ENCODE assay signal across 19 mouse cellular contexts in the genomic region with DNA sequence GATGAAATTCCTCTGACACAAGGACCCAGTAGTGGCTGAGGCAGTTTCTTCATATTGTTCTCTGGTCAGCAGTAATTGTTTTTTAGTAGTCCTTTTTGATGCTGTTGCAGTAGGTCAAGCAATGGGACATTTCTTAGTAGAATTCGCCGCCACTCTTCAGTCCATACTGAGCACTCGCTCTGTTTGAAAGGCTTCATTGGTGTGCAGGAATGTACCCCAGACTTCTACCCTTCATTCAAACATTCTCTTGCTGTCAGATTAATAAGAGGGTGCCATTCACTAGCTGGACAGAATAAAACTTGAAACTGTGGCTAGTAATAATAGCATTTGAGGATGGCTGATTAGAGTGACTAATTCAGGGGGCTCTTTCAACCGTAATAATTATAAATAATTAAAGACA. TPM values are rescaled to one million over a fixed set of nuclear protein-coding genes. Genes with fewer than 3 reads are reported as not detected.
DNase-seq lines count a peak whose midpoint lies in the region; ATAC-seq and TF ChIP-seq lines count a peak whose summit lies in the region.
"Had no signal": no experiment of that assay in that cellular context is flagged by ENCODE, and none has a peak within 500 bp of the region (broad histone marks: within the 10 kb centered on the region; RNA-seq: fewer than 3 reads in every experiment).

No protein-coding gene starts in this region.

- H3K9ac ChIP-seq in forebrain, embryonic 12.5 days: no peak overlapping the region
- no peak overlapping the region for H3K9ac ChIP-seq in forebrain, postnatal 0 days
- H3K9ac ChIP-seq in forebrain, embryonic 15.5 days (replicated peaks): no peak overlapping the region
- H3K9ac ChIP-seq: embryonic facial prominence, embryonic 12.5 days; hindbrain, embryonic 14.5 days; intestine, embryonic 15.5 days had no signal

- peak; percentile 78 for ATAC-seq in forebrain, embryonic 12.5 days (ENCODE audit: low FRiP score)
- ATAC-seq in forebrain, postnatal 0 days: no peak
- ATAC-seq in forebrain, embryonic 15.5 days (replicated peaks): peak; percentile 69
- ATAC-seq: intestine, embryonic 15.5 days had no signal

- H3K4me2 ChIP-seq in forebrain, embryonic 12.5 days: no peak overlapping the region
- H3K4me2 ChIP-seq in forebrain, postnatal 0 days (ENCODE audit: low read depth): no peak overlapping the region
- no peak overlapping the region for H3K4me2 ChIP-seq in forebrain, embryonic 15.5 days (replicated peaks)
- H3K4me2 ChIP-seq: embryonic facial prominence, embryonic 12.5 days; hindbrain, embryonic 14.5 days; intestine, embryonic 15.5 days had no signal

- peaks cover 4% of the 10 kb centered on the region; the same call in 1 of the 2 replicates for H3K36me3 ChIP-seq in forebrain, embryonic 12.5 days (replicated peaks)
- 0 out of 2 replicates have a peak, but pooled peaks cover 3% of the 10 kb centered on the region for H3K36me3 ChIP-seq in forebrain, postnatal 0 days (ENCODE audit: insufficient read depth)
- H3K36me3 ChIP-seq in forebrain, embryonic 15.5 days: no peaks in the 10 kb centered on the region; the same call in 1 of the 2 replicates
- H3K36me3 ChIP-seq: intestine, embryonic 15.5 days had no signal

- DNase-seq in forebrain, postnatal 0 days: no peak
- peak; percentile 38 for DNase-seq in retina, embryonic 14.5 days (ENCODE audit: low spot score)
- DNase-seq in retina, postnatal 1 day: no peak
- no peak for DNase-seq in lung, adult 18-20 months
- DNase-seq: adrenal gland, adult 2 months; adrenal gland, postnatal 25 days; cerebellum, adult 2 months; cerebellum, postnatal 10 days; gastrocnemius, postnatal 10 days; heart, adult 18-20 months; heart, postnatal 10 days; heart, postnatal 4 days had no signal

- WGBS in forebrain, embryonic 12.5 days: 14% methylated on average over 4 of the region's 4 CpGs
- WGBS in forebrain, postnatal 0 days: 36% methylated on average over 4 of the region's 4 CpGs
- 25% methylated on average over 4 of the region's 4 CpGs for WGBS in forebrain, embryonic 15.5 days

- no peaks in the 10 kb centered on the region for H3K9me3 ChIP-seq in forebrain, embryonic 12.5 days
- no peaks in the 10 kb centered on the region for H3K9me3 ChIP-seq in forebrain, postnatal 0 days (ENCODE audit: low read length)
- no peaks in the 10 kb centered on the region for H3K9me3 ChIP-seq in forebrain, embryonic 15.5 days
- H3K9me3 ChIP-seq: embryonic facial prominence, embryonic 12.5 days; heart, embryonic 10.5 days; intestine, embryonic 15.5 days had no signal

- no peak overlapping the region for H3K27ac ChIP-seq in forebrain, embryonic 12.5 days
- no peak overlapping the region for H3K27ac ChIP-seq in forebrain, postnatal 0 days (ENCODE audit: low read depth, low read length)
- H3K27ac ChIP-seq in forebrain, embryonic 15.5 days (replicated peaks): no peak overlapping the region
- H3K27ac ChIP-seq: embryonic facial prominence, embryonic 12.5 days; heart, embryonic 10.5 days; hindbrain, embryonic 14.5 days; intestine, embryonic 15.5 days had no signal

- H3K27me3 ChIP-seq in forebrain, embryonic 12.5 days: no peaks in the 10 kb centered on the region
- no peaks in the 10 kb centered on the region for H3K27me3 ChIP-seq in forebrain, postnatal 0 days (ENCODE audit: insufficient read depth, low read length)
- no peaks in the 10 kb centered on the region for H3K27me3 ChIP-seq in forebrain, embryonic 15.5 days
- H3K27me3 ChIP-seq: CH12.LX; embryonic facial prominence, embryonic 12.5 days; intestine, embryonic 15.5 days had no signal

- no peak for TF ChIP-seq CTCF in forebrain, postnatal 0 days (IDR thresholded peaks at IDR 0.05; ENCODE audit: low read depth)

- H3K4me3 ChIP-seq in forebrain, embryonic 12.5 days (replicated peaks): no peak overlapping the region
- H3K4me3 ChIP-seq in forebrain, postnatal 0 days (ENCODE audit: low read depth, low read length): no peak overlapping the region
- no peak overlapping the region for H3K4me3 ChIP-seq in forebrain, embryonic 15.5 days
- H3K4me3 ChIP-seq: embryonic facial prominence, embryonic 12.5 days; heart, embryonic 10.5 days; intestine, embryonic 15.5 days had no signal

- H3K4me1 ChIP-seq in forebrain, embryonic 12.5 days: peaks cover 8% of the 10 kb centered on the region; the same call in 1 of the 2 replicates
- no peaks in the 10 kb centered on the region for H3K4me1 ChIP-seq in forebrain, postnatal 0 days (ENCODE audit: insufficient read depth)
- no peaks in the 10 kb centered on the region; the same call in 1 of the 2 replicates for H3K4me1 ChIP-seq in forebrain, embryonic 15.5 days
- H3K4me1 ChIP-seq: embryonic facial prominence, embryonic 12.5 days; intestine, embryonic 15.5 days had no signal

RNA-seq across cellular contexts. Expression of gene Casd1, which starts 32.5 kb away (rescaled TPM):
- 35.3 and 36.7 TPM in 2 replicates for polyA plus RNA-seq in forebrain, embryonic 12.5 days (2016; fragmentation: Nextera tagmentation; extraction: Ambion mirVana)
- total RNA-seq in forebrain, postnatal 0 days (2014; rRNA removed): 77.9 and 90.3 TPM in 2 replicates
- 27.0 and 38.7 TPM in 2 replicates for polyA plus RNA-seq in forebrain, postnatal 0 days (2015; fragmentation: Nextera tagmentation; extraction: Ambion mirVana)
- 34.1 and 40.3 TPM in 2 replicates for polyA plus RNA-seq in forebrain, embryonic 15.5 days (2015; fragmentation: Nextera tagmentation; extraction: Ambion mirVana)
